Mouse (Mus musculus) cerebellum, adult 2 months (tissue): ENCODE measurements around the gene Mrpl10. TPM values are rescaled to one million over a fixed set of nuclear protein-coding genes. Genes with fewer than 3 reads are reported as not detected.
A peak's percentile ranks its signal among the peaks of the same experiment; 100 is the strongest.

Source experiments
- DNase-seq, 2 experiments: peaks; one replicate each; pipeline ENCODE4 v3.0.0; 2021
- H3K27ac ChIP-seq: fragments of 200-500 bp; 2 replicates; pipeline ENCODE4 v1.5.1; 2012; ENCODE audit warnings: low read length, control low read depth, inconsistent platforms; ENCODE audit not compliant: insufficient read depth
- H3K27me3 ChIP-seq: fragments of 200-500 bp; 2 replicates; pipeline ENCODE4 v1.6.1; 2012; ENCODE audit warnings: inconsistent platforms, mild to moderate bottlenecking, low read length, moderate library complexity; ENCODE audit not compliant: control insufficient read depth, insufficient read depth
- H3K4me1 ChIP-seq: fragments of 200-500 bp; 2 replicates; pipeline ENCODE4 v1.6.1; 2011; ENCODE audit warnings: low read length; ENCODE audit not compliant: control insufficient read depth, insufficient read depth
- H3K4me3 ChIP-seq: fragments of 200-500 bp; replicated peaks from 2 replicates; pipeline ENCODE3; 2011; ENCODE audit warnings: mild to moderate bottlenecking, low read depth, low read length, control low read depth; ENCODE audit not compliant: insufficient read depth
- CTCF ChIP-seq: fragments of 200-500 bp; IDR thresholded peaks from 2 replicates; pipeline ENCODE4 v1.5.1; 2011; ENCODE audit warnings: low read depth, mild to moderate bottlenecking, control low read depth, low read length, moderate library complexity, borderline replicate concordance; ENCODE audit not compliant: insufficient read depth
- POLR2A ChIP-seq: fragments of 200-500 bp; IDR thresholded peaks from 2 replicates; pipeline ENCODE4 v1.6.1; 2011; ENCODE audit warnings: low read length, control low read depth, borderline replicate concordance; ENCODE audit not compliant: insufficient read depth
- WGBS: fragments of 180-500 bp; shearing (Covaris S2); methylation state at CpG from one replicate; pipeline ENCODE4 v1.1.7; 2018; 5-methylcytosine and 5-hydroxymethylcytosine counted together
- polyA plus RNA-seq: library from polyadenylated mRNA; depleted of rRNA; stranded (reverse); fragments of >200 nt; gene quantifications from 2 replicates; pipeline ENCODE4 v1.2.3, GENCODE M21; 2012; rRNA removed

Mrpl10 gene
- polyA plus RNA-seq = 83.5 and 88.5 TPM in 2 replicates

DNA sequence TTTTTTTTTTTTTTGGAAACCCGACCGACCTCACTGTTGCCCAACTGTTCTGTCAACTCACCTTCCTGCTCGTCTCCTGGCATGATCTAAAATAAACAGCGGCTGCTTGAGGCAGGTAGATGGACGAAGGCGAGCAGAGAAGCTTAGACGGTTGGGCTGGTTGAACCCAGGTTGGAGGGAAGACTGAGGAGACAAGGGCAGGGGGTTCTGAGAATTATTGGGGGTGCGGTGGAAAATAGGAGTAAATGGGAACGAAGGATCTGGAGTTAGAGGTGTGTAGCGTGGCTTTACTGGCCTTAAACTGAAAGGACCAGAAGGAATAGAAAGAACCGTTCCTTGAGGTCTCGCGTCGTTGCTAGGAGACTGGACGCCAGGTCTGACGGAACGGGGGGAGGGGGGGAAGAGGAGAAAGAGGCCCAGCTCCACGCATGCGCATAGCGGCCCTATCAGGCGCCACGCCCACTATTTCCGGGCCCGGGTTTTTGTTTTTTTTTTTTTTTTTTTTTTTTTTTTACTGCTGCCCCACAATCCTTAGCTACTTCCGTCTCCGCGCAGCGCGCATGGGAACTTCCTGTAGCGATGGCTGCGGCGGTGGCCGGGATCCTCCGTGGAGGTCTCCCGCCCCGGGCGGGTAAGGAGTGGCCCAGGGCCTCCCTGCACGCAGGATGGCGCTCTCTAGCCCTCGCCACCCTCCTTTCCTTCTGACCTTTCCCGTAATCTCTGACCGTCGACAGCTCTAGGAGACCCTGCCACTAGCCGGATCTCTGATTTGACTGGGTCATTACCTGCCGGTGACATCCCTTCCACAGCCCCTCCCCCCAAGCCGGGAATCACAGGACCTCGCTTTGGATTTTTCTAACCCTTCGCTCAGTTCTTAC lies at the start of gene Mrpl10, which contains the start of gene Lrrc46:
Mrpl10 (plus strand) TSS at position 539 of the 878 bp plus-strand sequence.
Lrrc46 (minus strand) TSS at position 386 of the 878 bp plus-strand sequence.
- peak; percentile 69; the same call in 1 of the 2 replicates for TF ChIP-seq POLR2A
- no peak for TF ChIP-seq CTCF
- peak; percentile 87 to 89 for DNase-seq
- H3K4me3 ChIP-seq = peak within 1 kb of the TSS; percentile 98
- peak within 1 kb of the TSS; percentile 86 for H3K27ac ChIP-seq
- under 1% methylated on average over 48 of the region's 48 CpGs for WGBS
- H3K27me3 ChIP-seq = no peaks in the 10 kb centered on the region
- 0 out of 2 replicates have a peak, but pooled peaks cover 1% of the 10 kb centered on the region for H3K4me1 ChIP-seq

DNA sequence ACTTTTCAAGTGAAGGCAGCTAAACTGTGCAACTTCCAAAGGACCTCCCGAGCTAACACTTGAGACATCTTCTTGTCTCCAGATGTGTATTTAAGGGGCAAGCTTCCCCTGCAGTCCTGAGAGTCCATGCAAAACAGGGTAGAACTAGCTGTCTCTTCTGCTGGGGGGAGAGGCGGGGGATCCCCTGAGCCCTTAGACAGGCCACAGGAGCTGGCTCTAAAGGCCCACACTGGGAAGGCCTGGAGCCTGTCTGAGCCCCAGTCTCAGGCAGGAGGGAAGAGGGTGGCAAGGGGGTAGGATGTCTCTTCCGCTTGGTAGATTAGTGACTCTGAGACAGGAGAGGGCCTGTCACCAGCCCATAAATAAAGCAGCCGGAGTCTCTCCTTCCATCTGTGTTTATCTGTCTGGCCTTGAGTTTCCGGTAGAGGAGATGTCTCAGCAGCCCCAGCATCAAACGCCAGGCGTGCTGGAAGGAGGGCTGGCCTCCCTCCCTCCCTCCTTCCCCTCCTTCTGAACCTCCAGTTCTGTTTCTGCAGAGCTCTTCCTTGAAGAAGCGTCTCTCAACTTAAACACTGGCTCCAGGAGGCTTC lies 48.5 kb upstream of the Mrpl10 start:
- H3K27me3 ChIP-seq = no peaks in the 10 kb centered on the region
- H3K27ac ChIP-seq = no peak overlapping the region
- WGBS = 67% methylated on average over 8 of the region's 8 CpGs
- H3K4me3 ChIP-seq = no peak overlapping the region
- DNase-seq = no peak
- TF ChIP-seq POLR2A (no peak), CTCF (no peak)
- H3K4me1 ChIP-seq = no peaks in the 10 kb centered on the region

DNA sequence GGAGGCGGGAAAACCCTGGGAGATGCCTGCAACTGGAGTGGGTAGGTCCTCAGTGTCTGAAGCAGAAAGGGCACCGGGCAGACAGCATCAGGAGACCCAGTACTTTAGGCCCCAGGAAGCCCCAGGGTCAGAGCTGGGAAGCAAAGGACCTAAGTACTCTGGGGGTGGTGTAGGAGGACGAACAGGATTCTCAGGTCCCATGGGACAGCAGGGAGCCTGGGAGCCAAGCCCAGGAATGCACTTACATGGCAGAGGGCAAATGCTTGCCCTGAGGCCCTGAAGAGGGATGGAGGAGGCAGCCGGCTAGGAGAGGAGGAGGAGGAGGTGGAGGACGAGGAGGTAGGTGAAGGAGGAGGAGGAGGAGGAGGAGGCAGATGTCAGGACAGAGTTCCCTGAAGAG lies 46.3 kb upstream of the Mrpl10 start:
- Histone ChIP-seq H3K4me3 (no peak overlapping the region), H3K27me3 (no peaks in the 10 kb centered on the region), H3K4me1 (no peaks in the 10 kb centered on the region), H3K27ac (no peak overlapping the region)
- WGBS = 50% methylated on average over 5 of the region's 5 CpGs
- TF ChIP-seq CTCF = no peak
- TF ChIP-seq POLR2A = no peak
- DNase-seq = no peak

DNA sequence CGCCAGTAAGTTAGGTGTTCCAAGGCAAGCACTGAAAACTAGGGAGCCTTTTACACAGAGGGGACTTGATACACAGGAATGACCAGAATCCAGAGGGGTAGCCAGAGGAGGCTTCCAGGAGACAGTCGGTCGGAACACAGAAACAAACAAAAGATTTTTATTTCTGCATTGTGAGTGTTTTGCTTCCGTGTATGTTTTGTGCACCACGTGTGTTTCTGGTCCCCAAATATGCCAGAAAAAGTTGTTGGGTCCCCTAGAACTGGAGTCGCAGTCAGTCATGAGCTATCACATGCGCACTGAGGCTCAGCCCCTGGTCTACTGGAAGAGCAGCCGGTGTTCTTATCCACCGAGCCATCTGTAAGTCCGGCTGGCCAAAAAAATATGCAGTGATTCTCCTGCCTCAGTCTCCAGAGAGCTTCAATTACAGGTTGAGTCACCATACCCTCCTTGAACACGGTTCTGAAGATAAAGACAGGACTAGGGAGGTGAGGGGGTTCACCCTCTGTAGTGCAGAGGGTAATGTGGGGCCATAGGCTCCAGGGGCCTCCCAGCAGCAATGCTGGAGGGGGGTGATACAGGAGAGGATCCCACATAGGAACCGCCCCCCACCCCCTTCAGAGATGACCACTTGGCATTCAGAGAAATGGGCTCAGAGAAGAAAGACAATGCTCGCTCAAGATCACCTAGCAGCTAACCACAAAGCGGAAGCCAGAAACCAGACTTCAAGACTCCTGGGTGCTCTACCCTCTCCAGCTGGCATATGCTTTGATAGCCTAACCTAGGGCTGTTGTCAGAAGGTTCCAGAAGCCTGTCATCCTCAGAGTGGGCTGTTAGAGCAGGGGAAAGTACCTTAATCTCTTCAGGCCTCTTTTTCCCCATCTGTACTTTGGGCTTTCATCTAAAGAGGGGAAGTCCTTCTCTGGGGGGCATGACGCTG lies 45.3 kb upstream of the Mrpl10 start:
- 91% methylated on average over 15 of the region's 15 CpGs for WGBS
- H3K4me3 ChIP-seq = no peak overlapping the region
- no peak overlapping the region for H3K27ac ChIP-seq
- no peak for DNase-seq
- no peaks in the 10 kb centered on the region for H3K4me1 ChIP-seq
- TF ChIP-seq POLR2A (no peak), CTCF (no peak)
- no peaks in the 10 kb centered on the region for H3K27me3 ChIP-seq

DNA sequence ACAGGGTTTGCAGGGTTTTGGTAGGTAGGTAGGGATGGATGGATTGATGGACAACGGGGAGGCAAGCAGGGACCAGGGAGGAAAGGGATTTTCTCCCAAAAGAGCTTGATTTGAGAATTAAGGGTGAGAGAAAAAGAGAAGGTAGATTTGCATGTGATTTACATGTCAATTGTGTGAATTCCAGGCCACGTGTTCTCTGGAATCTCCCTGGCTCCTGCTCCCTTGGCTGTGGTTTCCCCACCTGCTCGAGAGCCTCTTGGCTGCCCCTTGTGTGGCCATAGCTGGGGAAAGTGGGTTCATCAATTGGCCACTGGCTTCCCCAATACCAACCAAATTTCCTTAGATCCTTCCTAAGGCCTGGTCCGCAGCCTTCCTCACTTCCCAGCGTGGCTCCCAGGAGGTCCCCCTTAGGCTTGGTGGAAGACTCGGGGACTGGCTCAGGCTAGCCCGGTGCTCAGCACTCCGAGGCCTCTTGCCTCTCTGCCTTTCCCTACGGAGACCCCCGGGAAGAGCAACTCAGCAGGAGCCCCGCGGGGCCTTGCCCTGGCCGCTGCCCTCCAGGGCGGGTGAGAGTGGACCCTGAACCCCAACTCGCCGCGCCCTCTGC lies 44.5 kb upstream of the Mrpl10 start:
- DNase-seq = no peak
- Histone ChIP-seq H3K27me3 (no peaks in the 10 kb centered on the region), H3K4me1 (no peaks in the 10 kb centered on the region), H3K4me3 (peak overlapping the region; percentile 32), H3K27ac (peak overlapping the region; percentile 13; the same call in 1 of the 2 replicates)
- TF ChIP-seq POLR2A (no peak), CTCF (no peak)
- WGBS = 25% methylated on average over 17 of the region's 17 CpGs

DNA sequence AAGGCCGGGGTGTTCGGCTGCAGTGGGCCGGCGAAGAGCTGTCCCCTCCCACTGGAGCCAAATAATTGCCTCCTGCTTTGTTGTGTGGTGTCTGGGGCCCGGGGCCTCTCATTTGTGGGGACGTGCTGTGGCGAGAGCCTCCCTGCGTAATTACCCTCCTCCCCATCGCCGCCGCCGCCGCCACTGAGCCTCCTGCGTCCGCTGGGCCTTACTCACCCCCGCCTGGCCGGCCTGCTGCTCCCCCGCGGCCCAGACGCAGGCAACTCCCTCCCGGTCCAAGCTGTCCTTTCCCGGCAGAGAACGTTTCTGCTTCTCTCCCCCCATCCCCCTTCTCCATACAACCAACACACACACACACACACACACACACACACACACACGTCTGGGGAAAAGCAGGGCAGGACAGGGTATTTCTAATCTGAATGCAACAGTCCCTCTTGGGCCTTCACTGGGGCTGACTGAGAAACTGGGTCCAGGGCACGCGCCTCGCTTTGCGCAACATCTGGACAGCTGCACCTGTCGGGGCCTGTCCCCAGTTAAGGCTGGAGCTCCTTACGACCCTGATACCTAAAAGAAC lies 43.9 kb upstream of the Mrpl10 start:
- peak overlapping the region; percentile 13; the same call in 1 of the 2 replicates for H3K27ac ChIP-seq
- no peaks in the 10 kb centered on the region for H3K4me1 ChIP-seq
- 0 out of 2 replicates have a peak, but pooled peaks have one; percentile 15 for TF ChIP-seq POLR2A
- no peak for TF ChIP-seq CTCF
- no peaks in the 10 kb centered on the region for H3K27me3 ChIP-seq
- WGBS = 11% methylated on average over 30 of the region's 30 CpGs
- DNase-seq = peak; percentile 61 to 73
- peak overlapping the region; percentile 32 for H3K4me3 ChIP-seq
